Mouse (Mus musculus) C2C12 (cell line): ENCODE results near the gene Spata32.

ENCODE experiments used
- CEBPB ChIP-seq: IDR thresholded peaks from one replicate; pipeline ENCODE4 v1.6.1; 2011; ENCODE audit warnings: low read depth, mild to moderate bottlenecking, control low read depth, moderate library complexity
- CTCF ChIP-seq: IDR thresholded peaks from one replicate; pipeline ENCODE4 v1.5.1; 2011; ENCODE audit not compliant: control insufficient read depth, insufficient read depth, insufficient read length
- MAX ChIP-seq: IDR thresholded peaks from one replicate; pipeline ENCODE4 v1.6.1; 2011; ENCODE audit warnings: mild to moderate bottlenecking, control low read depth
- MYOD1 ChIP-seq: IDR thresholded peaks from one replicate; pipeline ENCODE4 v1.6.1; 2011; ENCODE audit warnings: low read depth; ENCODE audit not compliant: control insufficient read depth, insufficient read length
- MYOG ChIP-seq: IDR thresholded peaks from one replicate; pipeline ENCODE4 v1.6.1; 2011; ENCODE audit not compliant: control insufficient read depth, insufficient read length; ENCODE audit errors: extremely low read depth
- USF1 ChIP-seq: IDR thresholded peaks from one replicate; pipeline ENCODE4 v1.6.1; 2011; ENCODE audit warnings: low read depth, mild to moderate bottlenecking, control low read depth, moderate library complexity

GRCm38 (mm10) chr11:103176510-103176909 is 41.7 kb downstream of the Spata32 start:
- TF ChIP-seq USF1 (no peak), CTCF (no peak), MYOD1 (no peak), MAX (no peak), MYOG (no peak), CEBPB (no peak)
